Mouse (Mus musculus) embryonic facial prominence, embryonic 11.5 days (tissue): ENCODE results near the gene Axin2. TPM values are rescaled to one million over a fixed set of nuclear protein-coding genes. Genes with fewer than 3 reads are reported as not detected.

ENCODE experiments used
- ATAC-seq: fragments of 200-750 bp; cut with Nextera tagmentation; replicated peaks from 2 replicates; pipeline ENCODE4 v1.8.0; 2017; ENCODE audit warnings: low read depth; ENCODE audit not compliant: insufficient number of reproducible peaks, low FRiP score, low TSS enrichment
- DNase-seq: peaks from one replicate; pipeline ENCODE4 v3.0.0-alpha.2; 2015; ENCODE audit warnings: low spot score
- H3K27ac ChIP-seq: fragments of 300-500 bp; sonication (generic); replicated peaks from 2 replicates; pipeline ENCODE4 v1.5.1; 2014; ENCODE audit warnings: mild to moderate bottlenecking, low read depth, low read length, control low read depth
- H3K27me3 ChIP-seq: fragments of 300-500 bp; sonication (generic); 2 replicates; pipeline ENCODE4 v1.6.1; 2014; ENCODE audit warnings: mild to moderate bottlenecking, low read length, moderate library complexity, mixed read lengths; ENCODE audit not compliant: control insufficient read depth, insufficient read depth
- H3K36me3 ChIP-seq: fragments of 300-500 bp; sonication (generic); replicated peaks from 2 replicates; pipeline ENCODE4 v1.6.1; 2014; ENCODE audit warnings: low read depth, mild to moderate bottlenecking, low read length, moderate library complexity, mixed read lengths; ENCODE audit not compliant: control insufficient read depth, insufficient read depth
- H3K4me1 ChIP-seq: fragments of 300-500 bp; sonication (generic); 2 replicates; pipeline ENCODE4 v1.6.1; 2014; ENCODE audit warnings: low read length, mixed read lengths; ENCODE audit not compliant: control insufficient read depth, insufficient read depth
- H3K4me2 ChIP-seq: fragments of 300-500 bp; sonication (generic); 2 replicates; pipeline ENCODE4 v1.6.1; 2014; ENCODE audit warnings: low read depth, mild to moderate bottlenecking, control low read depth, low read length, moderate library complexity
- H3K4me3 ChIP-seq: fragments of 300-500 bp; sonication (generic); 2 replicates; pipeline ENCODE4 v1.5.1; 2014; ENCODE audit warnings: low read depth, low read length, control low read depth
- H3K9ac ChIP-seq: fragments of 300-500 bp; sonication (generic); replicated peaks from 2 replicates; pipeline ENCODE4 v1.6.1; 2014; ENCODE audit warnings: mild to moderate bottlenecking, control low read depth, low read length
- H3K9me3 ChIP-seq: fragments of 300-500 bp; sonication (generic); replicated peaks from 2 replicates; pipeline ENCODE4 v1.6.1; 2016; ENCODE audit warnings: mild to moderate bottlenecking, low read length, inconsistent platforms, mixed read lengths; ENCODE audit not compliant: control insufficient read depth
- WGBS: fragments of 180-500 bp; shearing (Covaris S2); extraction: QIAGEN DNeasy Blood & Tissue Kit; methylation state at CpG from one replicate; pipeline ENCODE4 v1.1.7; 2014; 5-methylcytosine and 5-hydroxymethylcytosine counted together
- polyA plus RNA-seq: library from polyadenylated mRNA; unstranded; fragments of >200 nt; fragmentation: Nextera tagmentation; extraction: Ambion mirVana; gene quantifications from 2 replicates; pipeline ENCODE4 v1.2.1, GENCODE M21; 2014

Axin2 gene
- polyA plus RNA-seq, 1 experiment from 2014 or later, result 15.9 TPM

DNA sequence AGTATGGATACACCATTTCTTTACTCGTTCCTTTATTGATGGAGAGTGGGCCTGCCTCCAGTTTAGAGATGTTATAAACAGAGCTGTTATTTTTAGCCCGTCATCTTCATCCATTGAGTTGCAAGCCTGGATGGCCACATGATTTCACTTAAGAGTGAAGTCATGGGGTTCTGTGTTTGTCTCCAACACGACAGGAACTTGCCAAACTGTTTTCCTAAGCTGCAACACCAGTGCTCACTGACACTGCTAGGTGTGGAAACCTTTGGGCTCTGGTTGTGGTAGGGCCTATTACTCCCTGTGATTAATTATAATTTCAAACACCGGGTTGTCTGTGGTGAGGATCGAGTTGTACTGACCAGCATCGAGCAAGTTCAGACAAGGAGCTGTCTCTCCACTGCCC lies 45.6 kb downstream of the Axin2 start:
- Histone ChIP-seq H3K27me3 (no peaks in the 10 kb centered on the region), H3K4me2 (no peak overlapping the region), H3K9me3 (no peaks in the 10 kb centered on the region), H3K36me3 (no peaks in the 10 kb centered on the region), H3K4me1 (no peaks in the 10 kb centered on the region), H3K27ac (no peak overlapping the region), H3K4me3 (no peak overlapping the region), H3K9ac (no peak overlapping the region)
- ATAC-seq, result no peak
- WGBS, result 64% methylated on average over 6 of the region's 6 CpGs
- DNase-seq, result no peak

DNA sequence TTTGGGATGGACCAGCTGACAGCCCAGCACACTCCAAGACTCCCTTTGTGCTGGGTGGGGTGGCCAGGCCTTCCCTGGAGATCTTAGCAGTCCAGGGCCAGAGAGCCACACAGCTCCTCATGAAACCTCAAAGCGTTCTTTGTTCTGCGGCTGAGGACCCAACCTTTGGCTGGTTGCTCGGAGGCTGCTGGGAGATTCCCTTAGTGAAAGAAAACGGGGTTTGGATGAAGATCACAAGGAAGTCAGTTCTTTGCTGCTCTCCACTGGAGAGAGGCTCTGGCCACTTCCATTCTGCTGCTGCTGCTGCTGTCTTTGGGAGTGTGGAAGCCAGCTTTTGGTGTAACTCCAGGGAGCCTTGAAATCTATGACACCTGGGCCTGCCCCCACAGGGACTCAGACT lies 53.3 kb downstream of the Axin2 start:
- no peaks in the 10 kb centered on the region for H3K4me1 ChIP-seq
- DNase-seq (no peak), ATAC-seq (no peak)
- H3K27ac ChIP-seq, result no peak overlapping the region
- H3K9ac ChIP-seq, result no peak overlapping the region
- H3K4me3 ChIP-seq, result no peak overlapping the region
- no peak overlapping the region for H3K4me2 ChIP-seq
- 40% methylated on average over 4 of the region's 4 CpGs for WGBS
- no peaks in the 10 kb centered on the region for H3K9me3 ChIP-seq
- no peaks in the 10 kb centered on the region for H3K36me3 ChIP-seq
- H3K27me3 ChIP-seq, result no peaks in the 10 kb centered on the region

DNA sequence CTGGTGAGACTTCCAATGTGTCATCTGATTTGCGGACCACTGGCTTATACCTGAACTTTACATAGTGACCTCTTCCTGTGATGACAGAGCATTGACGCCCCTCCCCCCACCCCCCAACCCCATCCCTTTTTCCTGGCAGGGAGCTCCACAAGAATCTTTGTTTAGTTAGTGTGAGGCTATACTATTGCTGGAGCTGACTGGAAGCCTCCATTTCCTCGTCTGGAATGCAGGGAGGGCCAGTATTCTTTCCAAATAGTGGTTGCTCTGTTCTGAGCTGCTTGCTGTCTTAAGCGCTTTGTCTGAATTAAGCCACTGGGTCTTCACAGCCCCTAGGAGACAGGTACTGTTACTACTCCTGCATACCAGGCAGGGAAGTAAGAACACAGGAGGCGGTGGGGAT lies 53.7 kb downstream of the Axin2 start:
- H3K36me3 ChIP-seq, result no peaks in the 10 kb centered on the region
- no peak for DNase-seq
- no peaks in the 10 kb centered on the region for H3K27me3 ChIP-seq
- no peak overlapping the region for H3K4me2 ChIP-seq
- no peak overlapping the region for H3K27ac ChIP-seq
- ATAC-seq, result no peak
- H3K9ac ChIP-seq, result no peak overlapping the region
- H3K4me3 ChIP-seq, result no peak overlapping the region
- H3K4me1 ChIP-seq, result no peaks in the 10 kb centered on the region
- no peaks in the 10 kb centered on the region for H3K9me3 ChIP-seq
- 32% methylated on average over 5 of the region's 5 CpGs for WGBS

GRCm38 (mm10) chr11:108975583-108975982 lies 55.4 kb downstream of the Axin2 start:
- no peaks in the 10 kb centered on the region for H3K9me3 ChIP-seq
- H3K4me1 ChIP-seq, result no peaks in the 10 kb centered on the region
- H3K4me3 ChIP-seq, result no peak overlapping the region
- DNase-seq, result no peak
- no peak overlapping the region for H3K27ac ChIP-seq
- H3K36me3 ChIP-seq, result no peaks in the 10 kb centered on the region
- 14% methylated on average over 11 of the region's 11 CpGs for WGBS
- no peak overlapping the region for H3K4me2 ChIP-seq
- no peaks in the 10 kb centered on the region for H3K27me3 ChIP-seq
- H3K9ac ChIP-seq, result no peak overlapping the region
- ATAC-seq, result no peak

DNA sequence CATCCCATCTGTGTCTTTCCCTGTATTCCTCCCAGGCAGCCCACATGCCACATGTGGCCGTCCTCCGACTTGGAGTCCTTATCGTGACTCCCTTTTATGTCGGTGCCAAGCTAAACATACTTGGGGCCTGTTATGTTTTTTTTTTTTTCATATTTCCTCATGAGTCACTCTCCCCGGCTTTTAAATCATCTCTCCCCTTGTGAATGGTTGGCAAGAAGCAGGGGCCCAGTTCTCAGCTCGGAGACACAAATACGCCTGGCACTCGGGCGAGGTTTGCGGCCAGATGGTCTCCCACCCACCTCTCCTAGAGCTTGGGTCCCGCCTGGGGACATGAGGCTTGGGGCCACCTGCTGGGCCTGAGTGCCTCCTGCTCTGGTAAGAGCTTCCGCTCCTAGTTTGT lies 60.4 kb downstream of the Axin2 start:
- H3K27me3 ChIP-seq, result no peaks in the 10 kb centered on the region
- no peak overlapping the region for H3K4me2 ChIP-seq
- H3K9me3 ChIP-seq, result no peaks in the 10 kb centered on the region
- H3K9ac ChIP-seq, result no peak overlapping the region
- no peaks in the 10 kb centered on the region for H3K4me1 ChIP-seq
- WGBS, result 86% methylated on average over 12 of the region's 12 CpGs
- no peak overlapping the region for H3K4me3 ChIP-seq
- no peak overlapping the region for H3K27ac ChIP-seq
- DNase-seq, result no peak
- no peaks in the 10 kb centered on the region for H3K36me3 ChIP-seq
- ATAC-seq, result no peak

DNA sequence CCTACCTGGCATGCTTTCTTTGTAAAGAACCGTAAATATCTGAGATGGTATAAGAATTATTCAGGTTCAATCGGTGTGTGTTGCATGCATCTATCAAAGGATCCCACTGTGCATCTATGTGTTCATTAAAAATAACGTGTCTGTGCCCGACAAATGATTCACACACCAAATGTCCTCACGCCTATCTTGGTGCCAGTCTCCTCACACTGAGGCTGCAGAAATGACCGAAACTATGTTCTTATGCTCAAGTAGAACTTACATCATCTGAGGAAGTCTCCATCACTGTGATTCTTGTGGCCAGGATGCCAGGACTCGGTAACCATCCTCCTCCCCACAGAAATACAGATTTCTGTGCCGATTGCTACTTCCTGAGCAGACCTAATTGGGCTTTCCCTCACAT lies 60.9 kb downstream of the Axin2 start:
- DNase-seq (no peak), ATAC-seq (no peak)
- Histone ChIP-seq H3K4me2 (no peak overlapping the region), H3K27ac (no peak overlapping the region), H3K4me3 (no peak overlapping the region), H3K36me3 (no peaks in the 10 kb centered on the region), H3K27me3 (no peaks in the 10 kb centered on the region), H3K9me3 (no peaks in the 10 kb centered on the region), H3K4me1 (no peaks in the 10 kb centered on the region), H3K9ac (no peak overlapping the region)
- 87% methylated on average over 8 of the region's 8 CpGs for WGBS

DNA sequence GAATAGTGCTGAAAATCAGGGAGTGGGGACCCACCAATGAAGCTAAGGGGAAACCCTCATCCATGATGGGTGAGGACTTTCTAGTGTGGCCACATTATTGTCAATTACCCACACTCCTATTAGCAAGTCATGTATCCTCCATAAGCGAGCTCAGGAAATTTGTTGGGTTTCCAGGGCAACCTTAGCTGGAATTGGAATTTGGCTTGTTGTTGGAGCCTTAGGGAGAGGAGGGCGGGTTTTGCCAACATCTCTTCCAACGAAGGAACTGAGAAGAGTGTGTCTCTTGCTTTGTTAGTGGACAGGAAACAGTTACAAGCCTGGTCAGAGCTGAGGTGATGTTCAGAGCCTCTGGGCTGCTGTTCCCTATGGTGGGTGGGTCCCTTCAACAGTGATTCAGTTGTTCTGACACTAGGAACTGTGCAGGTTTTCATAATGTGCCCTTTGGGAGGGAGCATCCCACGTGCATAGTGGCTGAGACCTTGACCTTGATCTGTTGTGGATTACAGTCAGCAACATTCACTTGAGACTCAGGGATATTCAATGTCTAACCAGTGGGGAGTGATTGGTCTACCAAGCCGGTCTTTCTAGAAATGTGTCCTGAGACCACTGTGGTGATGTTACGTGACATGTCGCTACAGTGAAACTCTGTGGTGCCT lies 63.4 kb downstream of the Axin2 start:
- no peak for DNase-seq
- no peak overlapping the region for H3K9ac ChIP-seq
- no peak for ATAC-seq
- H3K27ac ChIP-seq, result no peak overlapping the region
- H3K9me3 ChIP-seq, result no peaks in the 10 kb centered on the region
- no peak overlapping the region for H3K4me2 ChIP-seq
- 75% methylated on average over 7 of the region's 7 CpGs for WGBS
- no peaks in the 10 kb centered on the region for H3K36me3 ChIP-seq
- H3K27me3 ChIP-seq, result no peaks in the 10 kb centered on the region
- H3K4me1 ChIP-seq, result no peaks in the 10 kb centered on the region
- no peak overlapping the region for H3K4me3 ChIP-seq

- no peak for DNase-seq
- no peaks in the 10 kb centered on the region for H3K9me3 ChIP-seq
- H3K4me2 ChIP-seq, result no peak overlapping the region
- H3K27me3 ChIP-seq, result no peaks in the 10 kb centered on the region
- H3K9ac ChIP-seq, result no peak overlapping the region
- WGBS, result 67% methylated on average over 5 of the region's 5 CpGs
- H3K4me1 ChIP-seq, result no peaks in the 10 kb centered on the region
- no peaks in the 10 kb centered on the region for H3K36me3 ChIP-seq
- no peak for ATAC-seq
- no peak overlapping the region for H3K27ac ChIP-seq
- H3K4me3 ChIP-seq, result no peak overlapping the region
Observed at GRCm38 (mm10) chr11:108984711-108985419, 64.7 kb downstream of the Axin2 start.
